Mouse (Mus musculus): ENCODE measurements around the gene Slc35b2. TPM values are rescaled to one million over a fixed set of nuclear protein-coding genes. Genes with fewer than 3 reads are reported as not detected.

Slc35b2 gene
- polyA plus RNA-seq, 1 experiment from 2014 or later, result 95.3 TPM

DNA sequence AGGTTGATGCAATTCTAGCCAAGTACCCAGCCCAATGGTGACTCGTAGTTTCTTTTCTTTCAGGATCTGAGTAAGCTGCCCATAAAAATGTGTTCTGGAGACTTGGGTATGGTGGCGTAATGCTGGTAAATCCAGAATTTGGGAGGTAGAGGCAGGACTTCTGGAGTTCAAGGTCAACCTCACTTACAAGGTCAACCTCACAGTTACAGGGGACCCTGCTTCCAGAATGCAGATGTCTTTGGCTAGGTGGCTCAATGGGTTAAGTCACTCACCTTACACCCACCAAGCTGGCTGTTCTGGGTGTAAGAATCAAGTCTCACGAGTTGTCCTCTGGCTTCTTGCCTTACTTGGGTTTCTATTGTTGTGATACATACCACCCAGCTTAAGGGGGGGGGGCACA is 53.0 kb downstream of the Slc35b2 start:
- no peaks in the 10 kb centered on the region for H3K27me3 ChIP-seq
- 79% methylated on average over 3 of the region's 3 CpGs for WGBS
- no peaks in the 10 kb centered on the region for H3K36me3 ChIP-seq
- H3K4me3 ChIP-seq (replicated peaks), result no peak overlapping the region
- no peak overlapping the region for H3K27ac ChIP-seq
- H3K9me3 ChIP-seq, result no peaks in the 10 kb centered on the region
- peaks cover 7% of the 10 kb centered on the region for H3K4me1 ChIP-seq (replicated peaks)
- H3K4me2 ChIP-seq (replicated peaks), result no peak overlapping the region
- H3K9ac ChIP-seq (replicated peaks), result no peak overlapping the region
- ATAC-seq, result no peak

Other genes with a start within 250 kb of the Slc35b2 start
- 70.8 and 74.8 TPM in 2 replicates for gene Cdc5l, start 130.1 kb upstream of the Slc35b2 start, polyA plus RNA-seq (2015; fragmentation: Nextera tagmentation; extraction: Ambion mirVana)
- gene Spats1, start 88.5 kb upstream of the Slc35b2 start, polyA plus RNA-seq (2015; fragmentation: Nextera tagmentation; extraction: Ambion mirVana), result 1.4 TPM in 2 replicates
- 17.6 and 19.4 TPM in 2 replicates for gene Aars2, start 57.0 kb upstream of the Slc35b2 start, polyA plus RNA-seq (2015; fragmentation: Nextera tagmentation; extraction: Ambion mirVana)
- gene Tcte1, start 40.4 kb upstream of the Slc35b2 start, polyA plus RNA-seq (2015; fragmentation: Nextera tagmentation; extraction: Ambion mirVana), result 2.6 and 2.7 TPM in 2 replicates
- gene Tmem151b, start 14.2 kb upstream of the Slc35b2 start, polyA plus RNA-seq (2015; fragmentation: Nextera tagmentation; extraction: Ambion mirVana), result 23.5 and 25.5 TPM in 2 replicates
- 5.2 and 7.1 TPM in 2 replicates for gene Nfkbie, start 8.2 kb upstream of the Slc35b2 start, polyA plus RNA-seq (2015; fragmentation: Nextera tagmentation; extraction: Ambion mirVana)
- gene Hsp90ab1, start 9.4 kb downstream of the Slc35b2 start, polyA plus RNA-seq (2015; fragmentation: Nextera tagmentation; extraction: Ambion mirVana), result 1,587 and 1,677 TPM in 2 replicates
- 29.7 and 30.4 TPM in 2 replicates for gene Slc29a1, start 35.7 kb downstream of the Slc35b2 start, polyA plus RNA-seq (2015; fragmentation: Nextera tagmentation; extraction: Ambion mirVana)
- not detected in 2 replicates for gene Mymx, start 38.2 kb downstream of the Slc35b2 start, polyA plus RNA-seq (2015; fragmentation: Nextera tagmentation; extraction: Ambion mirVana)
- gene Capn11, start 95.5 kb downstream of the Slc35b2 start, polyA plus RNA-seq (2015; fragmentation: Nextera tagmentation; extraction: Ambion mirVana), result 0.52 and 0.92 TPM in 2 replicates
- 115 and 121 TPM in 2 replicates for gene Mrpl14, start 122.4 kb downstream of the Slc35b2 start, polyA plus RNA-seq (2015; fragmentation: Nextera tagmentation; extraction: Ambion mirVana)
- 124 and 133 TPM in 2 replicates for gene Tmem63b, start 123.0 kb downstream of the Slc35b2 start, polyA plus RNA-seq (2015; fragmentation: Nextera tagmentation; extraction: Ambion mirVana)
- gene 1600014C23Rik, start 170.0 kb downstream of the Slc35b2 start, polyA plus RNA-seq (2015; fragmentation: Nextera tagmentation; extraction: Ambion mirVana), result not detected in 2 replicates

Data from midbrain, embryonic 13.5 days (tissue).